19 mouse cellular contexts compared by ENCODE assay signal in the genomic region with DNA sequence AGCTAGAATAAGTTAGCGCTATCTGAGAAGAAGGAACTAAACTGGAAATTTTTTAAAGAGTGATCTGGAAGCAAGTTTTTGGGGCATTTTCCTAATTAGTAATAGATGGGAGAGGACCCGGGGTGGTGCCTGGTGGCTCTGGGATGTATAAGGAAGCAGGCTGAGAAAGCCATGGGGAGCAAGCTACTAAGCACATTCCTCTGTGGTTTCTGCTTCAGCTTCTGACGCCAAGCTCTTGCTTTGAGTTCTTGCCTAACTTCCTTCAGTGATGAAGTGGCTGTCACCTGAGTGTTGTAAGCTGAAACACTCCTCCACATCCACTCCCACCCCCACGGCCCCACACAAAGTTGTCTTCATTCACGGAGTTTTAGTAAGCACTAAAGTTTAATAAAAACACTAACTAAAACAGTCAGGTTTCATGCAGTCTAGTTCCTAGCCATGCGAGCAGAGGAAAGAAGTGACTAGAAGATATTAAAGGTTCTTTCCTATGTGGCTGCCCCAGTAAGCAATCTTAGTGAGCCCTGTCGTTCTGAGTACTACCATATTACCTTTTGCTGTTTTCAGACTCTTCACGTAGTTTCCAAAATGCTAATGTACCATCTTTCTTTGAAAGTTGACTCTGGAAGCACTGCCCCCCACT.
DNase-seq lines count a peak whose midpoint lies in the region; ATAC-seq and TF ChIP-seq lines count a peak whose summit lies in the region.
"Had no signal": no experiment of that assay in that cellular context is flagged by ENCODE, and none has a peak within 500 bp of the region (broad histone marks: within the 10 kb centered on the region; RNA-seq: fewer than 3 reads in every experiment).

No protein-coding gene starts in this region.

- H3K4me2 ChIP-seq in kidney, embryonic 14.5 days (replicated peaks; ENCODE audit: low read depth, low read length), result no peak overlapping the region
- no peak overlapping the region for H3K4me2 ChIP-seq in lung, postnatal 0 days (replicated peaks; ENCODE audit: low read depth, low read length)
- no peak overlapping the region for H3K4me2 ChIP-seq in forebrain, embryonic 12.5 days
- H3K4me2 ChIP-seq: hindbrain, embryonic 13.5 days had no signal

- DNase-seq in kidney, adult 18-20 months, result no peak
- peak; percentile 37 to 41 for DNase-seq in kidney, postnatal 4 days
- DNase-seq in kidney, postnatal 10 days, result no peak
- DNase-seq in Patski (ENCODE audit: low read depth, low spot score), result peak; percentile 46
- DNase-seq in lung, postnatal 0 days (ENCODE audit: low spot score), result peak; percentile 41
- no peak for DNase-seq in urinary bladder, postnatal 4 days (ENCODE audit: low spot score in 2 of 2)
- DNase-seq: adrenal gland, postnatal 14 days; cerebellum, adult 11-12 months; cerebellum, adult 9-11 months; cerebellum, postnatal 36 days; gastrocnemius, postnatal 36 days; heart, adult 11 months; heart, postnatal 10 days had no signal

- TF ChIP-seq EP300 in lung, postnatal 0 days (IDR thresholded peaks at IDR 0.05), result no peak

- H3K9me3 ChIP-seq in kidney, embryonic 14.5 days (ENCODE audit: control insufficient read depth, low read length), result no peaks in the 10 kb centered on the region
- H3K9me3 ChIP-seq in lung, postnatal 0 days (ENCODE audit: low read length), result no peaks in the 10 kb centered on the region
- no peaks in the 10 kb centered on the region for H3K9me3 ChIP-seq in forebrain, embryonic 12.5 days
- H3K9me3 ChIP-seq: embryonic facial prominence, embryonic 13.5 days; hindbrain, embryonic 13.5 days had no signal

- POLR2A ChIA-PET in Patski (lab: Charles Lee), result interaction anchor here (0.6 kb wide), 1 partner anchor 193 kb away, joined by 5 read pairs; no protein-coding TSS in a partner anchor

- no peaks in the 10 kb centered on the region for H3K36me3 ChIP-seq in kidney, embryonic 14.5 days (ENCODE audit: control insufficient read depth, insufficient read depth, low read length)
- H3K36me3 ChIP-seq in lung, postnatal 0 days (ENCODE audit: insufficient read depth, low read length), result no peaks in the 10 kb centered on the region
- H3K36me3 ChIP-seq in forebrain, embryonic 12.5 days (replicated peaks), result no peaks in the 10 kb centered on the region
- H3K36me3 ChIP-seq: embryonic facial prominence, embryonic 13.5 days; hindbrain, embryonic 13.5 days had no signal

- WGBS in kidney, embryonic 14.5 days, result 51% methylated on average over 8 of the region's 8 CpGs
- 61% methylated on average over 8 of the region's 8 CpGs for WGBS in lung, postnatal 0 days
- WGBS in forebrain, embryonic 12.5 days, result 85% methylated on average over 8 of the region's 8 CpGs

- in situ Hi-C loops in Patski (cut with MboI; ENCODE audit: low pct_unique_long_range_greater_than_20kb), result no loop called here

- no peak for TF ChIP-seq CTCF in Patski (IDR thresholded peaks at IDR 0.05)
- no peak for TF ChIP-seq CTCF in lung, postnatal 0 days (IDR thresholded peaks at IDR 0.05)

- H3K27ac ChIP-seq in kidney, embryonic 14.5 days (ENCODE audit: low read depth, low read length), result no peak overlapping the region
- H3K27ac ChIP-seq in lung, postnatal 0 days (ENCODE audit: low read length), result no peak overlapping the region
- no peak overlapping the region for H3K27ac ChIP-seq in forebrain, embryonic 12.5 days
- H3K27ac ChIP-seq: hindbrain, embryonic 13.5 days had no signal

- peak; percentile 39; the same call in 1 of the 2 replicates for ATAC-seq in kidney, embryonic 14.5 days (ENCODE audit: low FRiP score, low TSS enrichment)
- peak; percentile 95 for ATAC-seq in Patski
- ATAC-seq in lung, postnatal 0 days, result no peak; the same call in 1 of the 2 replicates
- no peak for ATAC-seq in forebrain, embryonic 12.5 days (ENCODE audit: low FRiP score)
- ATAC-seq: activated CD4-positive, CD25-positive, alpha-beta regulatory T cell, adult 4 months; forebrain, embryonic 14.5 days had no signal

- H3K9ac ChIP-seq in kidney, embryonic 14.5 days (ENCODE audit: low read depth, low read length), result no peak overlapping the region
- no peak overlapping the region for H3K9ac ChIP-seq in lung, postnatal 0 days (replicated peaks; ENCODE audit: low read depth)
- no peak overlapping the region for H3K9ac ChIP-seq in forebrain, embryonic 12.5 days
- H3K9ac ChIP-seq: embryonic facial prominence, embryonic 13.5 days; hindbrain, embryonic 13.5 days had no signal

- no peak overlapping the region for H3K4me3 ChIP-seq in kidney, embryonic 14.5 days (ENCODE audit: low read length)
- no peak overlapping the region for H3K4me3 ChIP-seq in lung, postnatal 0 days (ENCODE audit: low read depth, low read length)
- H3K4me3 ChIP-seq in forebrain, embryonic 12.5 days (replicated peaks), result no peak overlapping the region
- H3K4me3 ChIP-seq: embryonic facial prominence, embryonic 13.5 days; hindbrain, embryonic 13.5 days had no signal

- peaks cover 4% of the 10 kb centered on the region; the same call in 1 of the 2 replicates for H3K4me1 ChIP-seq in kidney, embryonic 14.5 days (ENCODE audit: control insufficient read depth, insufficient read depth, low read length)
- no peaks in the 10 kb centered on the region for H3K4me1 ChIP-seq in lung, postnatal 0 days (ENCODE audit: insufficient read depth, low read depth, low read length)
- no peaks in the 10 kb centered on the region for H3K4me1 ChIP-seq in forebrain, embryonic 12.5 days
- H3K4me1 ChIP-seq: hindbrain, embryonic 13.5 days had no signal

- no peaks in the 10 kb centered on the region for H3K27me3 ChIP-seq in kidney, embryonic 14.5 days (ENCODE audit: control insufficient read depth, insufficient read depth, low read length)
- no peaks in the 10 kb centered on the region for H3K27me3 ChIP-seq in Patski
- no peaks in the 10 kb centered on the region for H3K27me3 ChIP-seq in lung, postnatal 0 days (replicated peaks; ENCODE audit: insufficient read depth, low read length)
- H3K27me3 ChIP-seq in forebrain, embryonic 12.5 days, result no peaks in the 10 kb centered on the region
- H3K27me3 ChIP-seq: embryonic facial prominence, embryonic 13.5 days; hindbrain, embryonic 13.5 days had no signal

- CTCF ChIA-PET in Patski (lab: Charles Lee), result no interaction called here

Comparison
In these comparisons a context has a peak if more than half of its experiments do, and no peak if none do; other contexts are left out.
1. DNase-seq: peak in kidney, postnatal 4 days (2 of 2), Patski (single experiment) and lung, postnatal 0 days (single experiment); none in kidney, adult 18-20 months (single experiment), kidney, postnatal 10 days (single experiment) and urinary bladder, postnatal 4 days (0 of 2).
2. ATAC-seq: peak in kidney, embryonic 14.5 days (single experiment) and Patski (single experiment); none in lung, postnatal 0 days (single experiment) and forebrain, embryonic 12.5 days (single experiment).